Mouse (Mus musculus) splenic B cell, adult 2 months (primary cell): ENCODE results near the gene Ush1g.

Experiments used
- DNase-seq: peaks from one replicate; pipeline ENCODE4 v3.0.0-alpha.2; 2011; ENCODE audit warnings: low read depth, low spot score
- H3K27me3 ChIP-seq: 2 replicates; pipeline ENCODE4 v1.6.1; 2012; ENCODE audit warnings: mild to moderate bottlenecking, low read length, moderate library complexity, mixed read lengths; ENCODE audit not compliant: control insufficient read depth, poor library complexity, insufficient read depth, severe bottlenecking
- H3K36me3 ChIP-seq: 2 replicates; pipeline ENCODE4 v1.6.1; 2012; ENCODE audit warnings: mild to moderate bottlenecking, low read length, moderate library complexity, mixed read lengths; ENCODE audit not compliant: control insufficient read depth, poor library complexity, insufficient read depth, severe bottlenecking

Gene Ush1g

GRCm38 (mm10) chr11:115274771-115275170 lies 47.1 kb downstream of the Ush1g start:
- Histone ChIP-seq H3K36me3 (peaks cover 2% of the 10 kb centered on the region; the same call in 1 of the 2 replicates), H3K27me3 (no peaks in the 10 kb centered on the region)
- DNase-seq: no peak

GRCm38 (mm10) chr11:115274178-115274577 lies 47.7 kb downstream of the Ush1g start:
- Histone ChIP-seq H3K27me3 (no peaks in the 10 kb centered on the region), H3K36me3 (peaks cover 4% of the 10 kb centered on the region)
- no peak for DNase-seq

- no peak for DNase-seq
- Histone ChIP-seq H3K36me3 (peaks cover 7% of the 10 kb centered on the region), H3K27me3 (no peaks in the 10 kb centered on the region)
Measured at GRCm38 (mm10) chr11:115273735-115274134, 48.1 kb downstream of the Ush1g start.

GRCm38 (mm10) chr11:115272894-115273498 lies 48.8 kb downstream of the Ush1g start:
- peaks cover 9% of the 10 kb centered on the region for H3K36me3 ChIP-seq
- DNase-seq: no peak
- no peaks in the 10 kb centered on the region for H3K27me3 ChIP-seq

- DNase-seq: no peak
- H3K36me3 ChIP-seq: peaks cover 9% of the 10 kb centered on the region
- 0 out of 2 replicates have a peak, but pooled peaks cover 2% of the 10 kb centered on the region for H3K27me3 ChIP-seq
Measured at GRCm38 (mm10) chr11:115271481-115271880, 50.4 kb downstream of the Ush1g start.

GRCm38 (mm10) chr11:115271052-115271451 lies 50.8 kb downstream of the Ush1g start:
- Histone ChIP-seq H3K27me3 (0 out of 2 replicates have a peak, but pooled peaks cover 2% of the 10 kb centered on the region), H3K36me3 (peaks cover 9% of the 10 kb centered on the region)
- no peak for DNase-seq

GRCm38 (mm10) chr11:115270148-115270861 lies 51.5 kb downstream of the Ush1g start:
- 0 out of 2 replicates have a peak, but pooled peaks cover 2% of the 10 kb centered on the region for H3K27me3 ChIP-seq
- peak; percentile 64 for DNase-seq

GRCm38 (mm10) chr11:115269330-115270066 lies 52.3 kb downstream of the Ush1g start:
- peaks cover 9% of the 10 kb centered on the region for H3K36me3 ChIP-seq
- 0 out of 2 replicates have a peak, but pooled peaks cover 2% of the 10 kb centered on the region for H3K27me3 ChIP-seq
- DNase-seq: no peak

More at GRCm38 (mm10) chr11:115270148-115270861, 51.5 kb downstream of the Ush1g start:
- H3K36me3 ChIP-seq: peaks cover 9% of the 10 kb centered on the region

GRCm38 (mm10) chr11:115267958-115268357 lies 53.9 kb downstream of the Ush1g start:
- DNase-seq: no peak
- Histone ChIP-seq H3K36me3 (peaks cover 9% of the 10 kb centered on the region), H3K27me3 (0 out of 2 replicates have a peak, but pooled peaks cover 2% of the 10 kb centered on the region)

- Histone ChIP-seq H3K36me3 (peaks cover 9% of the 10 kb centered on the region), H3K27me3 (0 out of 2 replicates have a peak, but pooled peaks cover 2% of the 10 kb centered on the region)
- no peak for DNase-seq
Measured at GRCm38 (mm10) chr11:115267061-115267883, 54.6 kb downstream of the Ush1g start, which contains the start of gene Grin2c. Gene Grin2c, minus strand, starts transcription at chr11:115267243.

GRCm38 (mm10) chr11:115266400-115266778 lies 55.5 kb downstream of the Ush1g start:
- H3K27me3 ChIP-seq: 0 out of 2 replicates have a peak, but pooled peaks cover 2% of the 10 kb centered on the region
- no peak for DNase-seq

GRCm38 (mm10) chr11:115265771-115266399 lies 56.0 kb downstream of the Ush1g start:
- no peak for DNase-seq
- Histone ChIP-seq H3K27me3 (0 out of 2 replicates have a peak, but pooled peaks cover 2% of the 10 kb centered on the region), H3K36me3 (peaks cover 7% of the 10 kb centered on the region; the same call in 1 of the 2 replicates)

More at GRCm38 (mm10) chr11:115266400-115266778, 55.5 kb downstream of the Ush1g start:
- peaks cover 8% of the 10 kb centered on the region for H3K36me3 ChIP-seq
